Mouse (Mus musculus) embryonic facial prominence, embryonic 14.5 days (tissue): ENCODE results near the gene Def8. TPM values are rescaled to one million over a fixed set of nuclear protein-coding genes. Genes with fewer than 3 reads are reported as not detected.

Experiments used
- ATAC-seq: fragments of 200-750 bp; cut with Nextera tagmentation; 2 replicates; pipeline ENCODE4 v1.8.0; 2017; ENCODE audit warnings: low read depth, moderate number of reproducible peaks, moderate TSS enrichment
- DNase-seq: peaks from one replicate; pipeline ENCODE4 v3.0.0-alpha.2; 2015; ENCODE audit warnings: low spot score
- H3K27ac ChIP-seq: fragments of 300-500 bp; sonication (generic); replicated peaks from 2 replicates; pipeline ENCODE4 v1.5.1; 2014; ENCODE audit warnings: low read depth, mild to moderate bottlenecking, low read length, moderate library complexity
- H3K27me3 ChIP-seq: fragments of 300-500 bp; sonication (generic); replicated peaks from 2 replicates; pipeline ENCODE4 v1.6.1; 2014; ENCODE audit warnings: low read length; ENCODE audit not compliant: control insufficient read depth, insufficient read depth
- H3K36me3 ChIP-seq: fragments of 300-500 bp; sonication (generic); 2 replicates; pipeline ENCODE4 v1.6.1; 2014; ENCODE audit warnings: low read length, mixed read lengths; ENCODE audit not compliant: control insufficient read depth, insufficient read depth
- H3K4me1 ChIP-seq: fragments of 300-500 bp; sonication (generic); 2 replicates; pipeline ENCODE4 v1.6.1; 2014; ENCODE audit warnings: antibody characterized with exemption, low read length; ENCODE audit not compliant: control insufficient read depth, insufficient read depth
- H3K4me2 ChIP-seq: fragments of 300-500 bp; sonication (generic); 2 replicates; pipeline ENCODE4 v1.6.1; 2014; ENCODE audit warnings: low read depth, mild to moderate bottlenecking, low read length, moderate library complexity, mixed read lengths
- H3K4me3 ChIP-seq: fragments of 300-500 bp; sonication (generic); 2 replicates; pipeline ENCODE4 v1.5.1; 2014; ENCODE audit warnings: low read depth, mild to moderate bottlenecking, low read length
- H3K9ac ChIP-seq: fragments of 300-500 bp; sonication (generic); 2 replicates; pipeline ENCODE4 v1.6.1; 2014; ENCODE audit warnings: low read depth, mild to moderate bottlenecking, low read length, moderate library complexity, mixed read lengths
- H3K9me3 ChIP-seq: fragments of 300-500 bp; sonication (generic); 2 replicates; pipeline ENCODE4 v1.6.1; 2016; ENCODE audit warnings: low read length; ENCODE audit not compliant: control insufficient read depth
- WGBS: fragments of 180-500 bp; shearing (Covaris S2); extraction: QIAGEN DNeasy Blood & Tissue Kit; methylation state at CpG from one replicate; pipeline ENCODE4 v1.1.7; 2014; 5-methylcytosine and 5-hydroxymethylcytosine counted together
- polyA plus RNA-seq: library from polyadenylated mRNA; unstranded; fragments of >200 nt; fragmentation: Nextera tagmentation; extraction: Ambion mirVana; gene quantifications from 2 replicates; pipeline ENCODE4 v1.2.1, GENCODE M21; 2014

The Def8 gene
- polyA plus RNA-seq, 1 experiment from 2014 or later, result 34.1 TPM

DNA sequence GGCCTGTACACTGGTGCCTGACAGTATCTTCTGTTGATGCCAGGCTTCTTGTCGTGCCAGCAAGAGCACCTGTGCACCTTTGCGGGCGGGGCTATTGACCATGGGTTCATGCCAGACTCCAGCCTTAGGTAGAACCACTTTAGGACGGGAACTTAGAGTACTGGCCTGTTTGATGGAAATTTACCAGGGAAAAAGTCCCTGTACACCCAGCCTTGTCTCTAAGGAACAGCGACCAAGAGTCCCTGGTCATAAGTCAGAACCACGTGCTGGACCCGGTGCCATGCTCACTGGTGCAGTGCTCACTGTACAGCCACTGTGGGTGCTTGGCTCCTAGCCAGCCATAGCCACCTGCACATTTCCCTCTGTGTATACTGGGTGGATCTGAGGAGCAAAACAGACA lies 34.3 kb upstream of the Def8 start:
- Histone ChIP-seq H3K27me3 (no peaks in the 10 kb centered on the region), H3K9me3 (no peaks in the 10 kb centered on the region), H3K9ac (no peak overlapping the region), H3K36me3 (peaks cover 100% of the 10 kb centered on the region), H3K4me2 (no peak overlapping the region), H3K4me3 (no peak overlapping the region), H3K27ac (no peak overlapping the region), H3K4me1 (no peaks in the 10 kb centered on the region)
- ATAC-seq (no peak), DNase-seq (no peak)
- 92% methylated on average over 7 of the region's 7 CpGs for WGBS

DNA sequence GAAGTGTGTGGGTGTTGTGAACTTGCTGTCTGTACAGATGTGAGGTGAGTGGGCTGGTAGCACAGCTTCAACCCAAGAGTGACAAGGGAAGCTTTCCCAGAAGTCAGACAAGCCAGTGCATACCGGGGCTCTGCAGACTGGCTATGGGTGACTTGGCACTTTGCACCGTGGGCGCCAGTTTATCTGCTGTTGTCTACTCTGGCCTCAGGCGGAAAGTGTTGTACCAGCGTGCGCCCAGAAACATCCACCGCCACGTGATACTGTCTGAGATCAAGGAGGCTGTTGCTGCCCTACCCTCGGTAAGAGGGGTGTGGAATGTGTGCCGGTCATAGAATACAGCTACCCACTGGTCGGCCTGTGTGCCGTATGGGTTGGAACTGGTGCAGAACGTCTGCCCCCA lies 25.0 kb upstream of the Def8 start:
- WGBS, result 90% methylated on average over 13 of the region's 13 CpGs
- no peaks in the 10 kb centered on the region for H3K27me3 ChIP-seq
- peaks cover 95% of the 10 kb centered on the region for H3K36me3 ChIP-seq
- H3K27ac ChIP-seq, result no peak overlapping the region
- DNase-seq (no peak), ATAC-seq (no peak)
- H3K4me2 ChIP-seq, result no peak overlapping the region
- no peaks in the 10 kb centered on the region for H3K4me1 ChIP-seq
- H3K4me3 ChIP-seq, result no peak overlapping the region
- no peak overlapping the region for H3K9ac ChIP-seq
- no peaks in the 10 kb centered on the region for H3K9me3 ChIP-seq

DNA sequence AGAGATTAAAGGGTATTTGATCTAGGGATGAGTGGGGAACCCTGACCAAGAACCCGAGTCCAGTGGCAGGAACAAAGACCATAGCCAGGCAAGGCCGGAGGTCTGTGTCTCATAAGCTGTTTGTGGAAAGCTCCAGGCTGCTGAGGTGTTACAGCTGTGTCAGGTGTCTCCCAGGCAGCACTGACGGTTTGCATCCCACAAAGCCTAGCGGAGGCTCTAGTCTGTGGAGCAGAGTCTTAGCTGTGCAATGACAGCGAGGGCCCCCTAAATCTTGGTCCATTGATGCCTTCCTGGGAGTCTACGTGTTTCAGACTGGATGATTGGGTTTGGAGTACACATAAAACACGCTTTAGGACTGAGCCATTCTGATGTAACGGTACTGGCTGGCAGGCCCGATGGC lies 21.4 kb upstream of the Def8 start:
- Histone ChIP-seq H3K4me2 (no peak overlapping the region), H3K27ac (no peak overlapping the region), H3K9me3 (no peaks in the 10 kb centered on the region), H3K4me3 (no peak overlapping the region), H3K4me1 (no peaks in the 10 kb centered on the region; the same call in 1 of the 2 replicates), H3K27me3 (no peaks in the 10 kb centered on the region), H3K9ac (no peak overlapping the region), H3K36me3 (peaks cover 61% of the 10 kb centered on the region)
- no peak for DNase-seq
- ATAC-seq, result no peak
- WGBS, result 91% methylated on average over 9 of the region's 9 CpGs

DNA sequence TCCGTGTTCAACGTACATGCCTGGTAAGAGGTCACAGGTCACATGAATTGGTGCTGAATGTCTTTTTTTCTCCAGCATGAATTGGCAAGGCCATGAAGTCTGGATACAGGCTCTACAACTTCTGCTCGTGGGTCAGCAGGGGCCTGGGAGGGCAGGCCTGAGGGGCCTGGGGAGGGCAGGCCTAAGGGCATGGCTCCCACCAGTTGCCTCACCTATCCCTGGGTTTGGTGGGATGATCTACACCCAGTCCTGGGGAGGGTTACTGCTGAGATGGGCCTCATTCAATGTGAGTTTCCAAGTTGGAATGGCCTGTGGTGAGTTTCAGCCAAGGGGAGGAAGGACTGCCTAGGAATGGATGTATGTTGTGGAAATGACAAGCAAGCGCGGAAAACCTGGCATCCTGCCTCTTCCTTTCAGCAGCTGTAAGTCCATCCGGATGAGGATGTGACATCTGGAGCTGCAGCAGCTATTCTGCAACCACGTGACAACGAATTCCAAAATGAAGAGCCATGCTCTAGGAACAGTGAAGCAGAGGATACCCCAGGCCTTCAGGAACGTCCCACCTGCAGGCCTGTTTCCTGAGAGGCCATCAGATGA lies 20.5 kb upstream of the Def8 start:
- no peaks in the 10 kb centered on the region for H3K27me3 ChIP-seq
- no peak for DNase-seq
- H3K9me3 ChIP-seq, result no peaks in the 10 kb centered on the region
- no peak overlapping the region for H3K4me2 ChIP-seq
- H3K27ac ChIP-seq, result no peak overlapping the region
- no peak for ATAC-seq
- 81% methylated on average over 9 of the region's 9 CpGs for WGBS
- H3K4me3 ChIP-seq, result no peak overlapping the region
- H3K4me1 ChIP-seq, result no peaks in the 10 kb centered on the region; the same call in 1 of the 2 replicates
- peaks cover 54% of the 10 kb centered on the region for H3K36me3 ChIP-seq
- no peak overlapping the region for H3K9ac ChIP-seq

DNA sequence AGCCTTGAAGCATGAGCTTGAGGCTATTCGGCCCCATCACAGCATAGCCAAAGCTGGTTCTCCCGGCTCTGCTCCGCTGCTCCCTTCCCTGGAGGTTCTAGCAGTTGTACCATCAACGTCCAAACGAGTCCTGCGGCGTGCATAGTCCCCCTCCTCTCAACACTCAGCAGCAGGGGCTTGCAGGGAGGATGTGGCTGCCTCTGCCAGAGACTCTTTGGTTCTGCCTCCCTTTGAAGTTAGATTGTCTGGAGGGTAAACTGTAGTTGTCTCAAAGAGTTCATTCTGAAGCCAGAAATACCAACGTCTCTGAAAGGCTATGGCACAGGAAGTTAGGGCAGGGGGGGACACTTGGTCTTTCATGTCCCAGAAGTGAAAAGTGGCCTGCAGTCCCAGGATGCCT lies 18.8 kb upstream of the Def8 start:
- Histone ChIP-seq H3K4me1 (no peaks in the 10 kb centered on the region; the same call in 1 of the 2 replicates), H3K9ac (no peak overlapping the region), H3K4me3 (no peak overlapping the region), H3K27ac (no peak overlapping the region), H3K9me3 (no peaks in the 10 kb centered on the region), H3K36me3 (peaks cover 37% of the 10 kb centered on the region), H3K27me3 (peaks cover 6% of the 10 kb centered on the region), H3K4me2 (no peak overlapping the region)
- no peak for DNase-seq
- 39% methylated on average over 8 of the region's 8 CpGs for WGBS
- no peak for ATAC-seq

DNA sequence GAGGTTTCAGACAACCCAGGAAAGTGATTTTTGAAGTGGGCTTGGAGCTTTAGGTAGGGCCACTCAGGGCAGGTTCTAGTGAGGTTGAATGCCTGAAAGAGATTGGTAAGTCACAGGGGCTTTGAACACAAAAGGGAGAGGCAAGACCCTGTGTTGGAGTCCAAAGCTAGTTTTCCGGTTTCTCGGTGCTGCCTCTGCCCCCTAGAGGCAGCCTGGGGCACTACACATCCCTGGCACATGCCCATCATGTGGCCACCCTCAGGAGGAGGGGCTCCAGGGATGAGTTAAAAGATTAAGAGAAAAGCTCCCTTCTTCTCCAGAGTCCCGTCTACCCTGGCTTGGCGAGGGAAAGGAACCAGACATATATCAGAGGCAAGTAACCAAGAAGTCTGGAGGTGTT lies 16.5 kb upstream of the Def8 start, which contains the start of gene Mc1r:
Gene Mc1r, plus strand, starts transcription at position 322 of the 400 bp plus-strand sequence.
- H3K4me2 ChIP-seq, result 0 out of 2 replicates have a peak within 1 kb of the TSS, but pooled peaks have one; percentile 10
- DNase-seq (peak; percentile 27), ATAC-seq (no peak)
- peaks cover 16% of the 10 kb centered on the region for H3K36me3 ChIP-seq
- no peaks in the 10 kb centered on the region for H3K9me3 ChIP-seq
- 10% methylated on average over 4 of the region's 4 CpGs for WGBS
- no peak within 1 kb of the TSS for H3K27ac ChIP-seq
- H3K4me3 ChIP-seq, result no peak within 1 kb of the TSS
- peaks cover 29% of the 10 kb centered on the region for H3K27me3 ChIP-seq
- H3K4me1 ChIP-seq, result peaks cover 5% of the 10 kb centered on the region; the same call in 1 of the 2 replicates
- no peak within 1 kb of the TSS for H3K9ac ChIP-seq

DNA sequence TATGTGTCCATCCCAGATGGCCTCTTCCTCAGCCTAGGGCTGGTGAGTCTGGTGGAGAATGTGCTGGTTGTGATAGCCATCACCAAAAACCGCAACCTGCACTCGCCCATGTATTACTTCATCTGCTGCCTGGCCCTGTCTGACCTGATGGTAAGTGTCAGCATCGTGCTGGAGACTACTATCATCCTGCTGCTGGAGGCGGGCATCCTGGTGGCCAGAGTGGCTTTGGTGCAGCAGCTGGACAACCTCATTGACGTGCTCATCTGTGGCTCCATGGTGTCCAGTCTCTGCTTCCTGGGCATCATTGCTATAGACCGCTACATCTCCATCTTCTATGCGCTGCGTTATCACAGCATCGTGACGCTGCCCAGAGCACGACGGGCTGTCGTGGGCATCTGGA lies 15.7 kb upstream of the Def8 start:
- ATAC-seq (no peak), DNase-seq (no peak)
- Histone ChIP-seq H3K4me3 (no peak overlapping the region), H3K27ac (no peak overlapping the region), H3K36me3 (peaks cover 7% of the 10 kb centered on the region), H3K9ac (no peak overlapping the region), H3K9me3 (no peaks in the 10 kb centered on the region), H3K4me1 (peaks cover 9% of the 10 kb centered on the region; the same call in 1 of the 2 replicates), H3K27me3 (peaks cover 37% of the 10 kb centered on the region), H3K4me2 (no peak overlapping the region)
- WGBS, result 96% methylated on average over 13 of the region's 13 CpGs

DNA sequence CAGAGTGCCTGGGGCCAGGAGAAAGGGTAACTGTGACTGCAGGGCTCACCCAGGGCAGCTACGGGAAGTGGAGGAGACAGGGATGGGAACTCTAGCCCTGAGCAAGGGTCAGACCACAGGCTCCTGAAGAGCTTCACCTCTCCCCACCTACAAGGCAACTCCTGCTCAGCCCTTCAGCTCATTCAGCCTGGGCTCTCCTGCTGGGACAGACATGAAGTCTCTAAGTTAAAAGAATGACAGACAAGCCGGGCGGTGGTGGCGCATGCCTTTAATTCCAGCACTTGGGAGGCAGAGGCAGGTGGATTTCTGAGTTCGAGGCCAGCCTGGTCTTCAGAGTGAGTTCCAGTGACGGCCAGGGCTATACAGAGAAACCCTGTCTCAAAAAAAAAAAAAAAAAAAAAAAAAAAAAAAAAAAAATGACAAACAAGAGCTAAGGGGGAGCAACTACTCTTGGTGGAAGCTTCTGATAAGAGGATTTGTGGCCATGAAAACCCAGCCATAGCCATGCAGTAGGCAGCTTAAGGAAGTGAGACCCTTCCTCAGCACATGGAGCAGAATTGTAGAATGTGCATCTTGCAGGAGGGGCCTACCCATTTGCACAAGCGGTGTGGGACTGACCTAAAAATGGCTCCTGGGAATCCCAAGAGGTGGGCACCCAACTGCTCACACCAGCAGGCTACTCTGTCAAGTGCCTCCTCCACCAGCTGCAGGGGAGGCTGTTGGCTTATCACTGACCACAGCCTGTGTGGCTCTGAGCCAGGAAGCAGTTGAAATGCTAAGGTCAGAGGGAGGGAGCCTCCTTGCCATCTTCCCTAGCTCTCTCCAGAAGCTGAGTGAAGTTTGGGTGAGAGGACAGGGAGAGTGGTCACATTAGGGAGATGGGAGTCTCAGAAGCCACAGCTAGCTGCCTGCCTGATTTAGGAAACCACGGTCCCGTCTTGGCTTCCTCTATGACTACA lies 14.5 kb upstream of the Def8 start:
- no peak for DNase-seq
- H3K36me3 ChIP-seq, result no peaks in the 10 kb centered on the region
- H3K27ac ChIP-seq, result no peak overlapping the region
- WGBS, result 69% methylated on average over 9 of the region's 9 CpGs
- H3K9me3 ChIP-seq, result no peaks in the 10 kb centered on the region
- peaks cover 47% of the 10 kb centered on the region for H3K27me3 ChIP-seq
- H3K9ac ChIP-seq, result no peak overlapping the region
- H3K4me2 ChIP-seq, result no peak overlapping the region
- H3K4me1 ChIP-seq, result peaks cover 9% of the 10 kb centered on the region; the same call in 1 of the 2 replicates
- H3K4me3 ChIP-seq, result no peak overlapping the region
- ATAC-seq, result no peak
